Mouse (Mus musculus): ENCODE measurements at regions not wholly inside any gene's neighbourhood (a gene's known extent, or its start where the extent isn't known, plus 50 kb on each side); places are given as distances from the start of the nearest gene placed in this dataset.
A peak's percentile ranks its signal among the peaks of the same experiment; 100 is the strongest.

GRCm38 (mm10) chr8:93591608-93592301 is 56.1 kb upstream of the Ces5a start:
- ATAC-seq (ENCODE audit: poor library complexity, severe bottlenecking), result peak; percentile 57; the same call in 1 of the 2 replicates

GRCm38 (mm10) chr8:93592302-93592651 is 56.6 kb upstream of the Ces5a start:
- no peak for ATAC-seq (ENCODE audit: poor library complexity, severe bottlenecking)

- no peak for ATAC-seq (ENCODE audit: poor library complexity, severe bottlenecking)
Observed at GRCm38 (mm10) chr8:93598613-93599121, 63.0 kb upstream of the Ces5a start.

DNA sequence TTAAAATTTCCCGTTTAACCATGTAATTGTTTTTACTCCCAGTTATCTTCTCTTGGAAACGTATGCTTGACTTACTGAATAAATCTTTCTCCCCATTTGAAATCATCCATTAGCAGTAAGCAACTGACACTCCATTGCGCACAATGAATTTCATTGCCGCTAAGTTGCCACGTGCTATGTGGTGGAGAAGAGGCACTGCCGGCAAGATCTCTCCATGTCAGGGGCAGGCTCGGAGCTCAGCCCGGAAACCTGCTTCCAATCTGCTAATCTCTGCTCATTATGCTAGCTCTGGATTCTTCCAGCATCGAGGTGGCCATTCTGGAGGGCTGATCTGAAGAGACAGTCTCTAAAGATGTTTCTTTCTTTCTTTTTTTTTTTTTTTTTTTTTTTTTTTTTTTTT is 63.7 kb upstream of the Ces5a start:
- ATAC-seq (ENCODE audit: poor library complexity, severe bottlenecking), result no peak

DNA sequence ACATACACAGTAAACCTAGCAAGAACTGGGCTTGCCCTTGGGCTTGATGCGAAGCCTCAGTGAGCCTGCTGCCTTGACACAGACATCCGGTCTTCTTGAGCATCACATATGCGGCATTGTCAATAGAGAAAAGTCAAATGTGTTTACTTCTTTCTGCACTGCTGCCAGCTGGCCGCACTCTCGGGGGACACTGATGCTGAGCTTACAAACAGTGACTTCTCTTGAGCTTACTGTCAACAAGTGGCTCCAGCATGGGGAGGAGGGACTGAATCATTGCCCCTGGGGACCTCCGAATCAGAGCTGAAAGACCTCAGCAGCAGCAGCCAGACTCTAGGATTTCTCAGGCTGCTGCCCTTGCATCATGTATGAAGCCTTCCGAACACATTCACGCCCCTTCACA is 64.1 kb upstream of the Ces5a start:
- no peak for ATAC-seq (ENCODE audit: poor library complexity, severe bottlenecking)

DNA sequence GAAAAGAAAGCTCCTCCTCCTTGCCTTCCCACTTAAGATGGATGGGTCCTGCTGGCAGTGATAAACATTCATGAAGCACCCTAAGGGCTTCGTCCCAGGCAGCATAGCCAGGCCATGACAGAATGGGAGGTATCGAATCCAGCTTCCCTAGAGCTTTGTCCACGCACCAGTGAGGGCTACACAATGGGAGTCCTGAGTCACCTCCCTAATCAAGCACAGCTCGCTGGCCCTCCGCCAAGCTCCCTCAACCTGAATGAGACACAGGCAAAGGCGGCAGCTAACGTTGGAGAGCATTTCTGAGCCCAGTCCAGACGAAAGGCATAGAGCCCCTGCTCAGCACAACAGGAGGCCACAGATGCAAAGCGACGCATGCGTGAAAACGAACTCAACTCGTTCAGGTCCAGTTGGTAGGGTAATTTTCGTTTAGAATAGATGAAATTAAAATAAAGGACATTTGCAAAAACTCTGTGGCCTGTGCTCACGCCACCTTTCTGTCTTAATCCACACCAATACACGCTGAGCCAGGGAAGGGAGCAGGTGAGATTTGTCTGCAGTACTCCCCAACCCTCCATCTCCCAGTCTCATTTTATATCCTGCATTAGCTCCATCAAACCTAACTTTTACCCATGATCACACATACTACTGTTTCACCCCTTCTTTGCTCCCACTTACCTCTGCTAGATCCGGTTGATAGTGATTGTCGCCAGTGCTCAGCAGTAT is 91.3 kb upstream of the Ces5a start:
- ATAC-seq (ENCODE audit: poor library complexity, severe bottlenecking), result no peak

DNA sequence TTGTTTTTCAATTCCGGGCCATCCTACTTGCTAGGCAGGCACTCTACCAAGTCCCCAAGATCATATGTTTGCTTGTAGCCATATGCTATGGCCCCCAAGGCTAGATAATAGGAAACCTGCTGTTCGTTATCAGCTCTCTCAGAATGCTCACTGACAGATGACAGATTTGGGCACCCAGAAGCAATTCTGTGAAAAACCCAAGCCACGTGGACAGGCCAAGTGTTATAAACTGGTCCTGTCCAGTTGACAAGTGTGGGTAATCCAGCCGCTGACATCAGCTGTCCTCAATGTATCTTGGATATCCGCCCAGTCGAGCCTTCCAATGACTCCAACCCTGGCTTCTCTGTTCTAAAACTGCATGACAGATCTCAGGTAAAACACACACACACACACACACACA is 92.0 kb upstream of the Ces5a start:
- ATAC-seq (ENCODE audit: poor library complexity, severe bottlenecking), result no peak

DNA sequence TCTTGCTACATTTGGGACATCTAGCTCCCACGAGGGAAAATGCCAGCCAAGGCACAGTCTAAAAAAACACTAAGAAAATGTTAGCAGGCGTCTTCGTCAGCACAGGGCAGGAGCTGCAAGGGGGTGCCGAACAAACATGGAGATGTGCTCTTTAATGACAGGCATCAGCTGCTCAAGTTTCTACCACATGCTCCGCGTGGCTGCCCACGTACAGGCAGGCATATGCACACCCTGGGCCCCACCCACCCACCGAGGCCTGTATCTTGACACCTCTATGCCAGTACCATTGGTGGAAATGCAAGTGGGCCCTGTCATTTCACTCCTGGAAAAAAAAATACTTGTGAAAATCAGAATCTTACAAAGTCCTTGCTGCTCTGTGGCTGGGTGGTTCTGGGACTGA is 97.3 kb upstream of the Ces5a start:
- ATAC-seq (ENCODE audit: poor library complexity, severe bottlenecking), result no peak

GRCm38 (mm10) chr8:93642770-93643169 is 107.1 kb upstream of the Ces5a start:
- ATAC-seq (ENCODE audit: poor library complexity, severe bottlenecking), result no peak

GRCm38 (mm10) chr8:93643471-93644215 is 108.0 kb upstream of the Ces5a start:
- no peak for ATAC-seq (ENCODE audit: poor library complexity, severe bottlenecking)

- no peak for ATAC-seq (ENCODE audit: poor library complexity, severe bottlenecking)
Observed at GRCm38 (mm10) chr8:93653421-93653820, 117.8 kb upstream of the Ces5a start.

GRCm38 (mm10) chr8:93653913-93654705 is 118.5 kb upstream of the Ces5a start:
- no peak for ATAC-seq (ENCODE audit: poor library complexity, severe bottlenecking)

GRCm38 (mm10) chr8:93655752-93656151 is 120.1 kb upstream of the Ces5a start:
- no peak for ATAC-seq (ENCODE audit: poor library complexity, severe bottlenecking)

DNA sequence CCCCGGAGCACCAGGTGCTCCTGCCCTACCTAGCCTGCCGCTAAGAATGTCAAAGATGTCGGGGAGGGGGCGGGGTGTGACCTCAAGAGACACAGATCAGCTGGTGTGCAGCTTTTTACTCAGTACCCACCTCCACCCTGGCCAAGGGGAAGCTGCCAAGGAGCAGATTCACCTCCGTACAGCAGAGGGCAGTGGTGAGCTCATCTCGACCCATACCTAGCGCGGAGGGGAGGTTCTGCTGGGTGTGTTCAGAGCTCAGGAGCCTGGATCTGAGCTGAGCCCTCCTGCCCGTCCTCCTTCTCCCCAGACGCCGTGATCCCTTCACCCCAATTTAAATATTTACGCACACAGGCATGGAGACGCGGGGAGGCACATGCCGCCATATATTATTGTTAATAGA is 126.1 kb upstream of the Ces5a start:
- ATAC-seq (ENCODE audit: poor library complexity, severe bottlenecking), result peak; percentile 47; the same call in 1 of the 2 replicates

DNA sequence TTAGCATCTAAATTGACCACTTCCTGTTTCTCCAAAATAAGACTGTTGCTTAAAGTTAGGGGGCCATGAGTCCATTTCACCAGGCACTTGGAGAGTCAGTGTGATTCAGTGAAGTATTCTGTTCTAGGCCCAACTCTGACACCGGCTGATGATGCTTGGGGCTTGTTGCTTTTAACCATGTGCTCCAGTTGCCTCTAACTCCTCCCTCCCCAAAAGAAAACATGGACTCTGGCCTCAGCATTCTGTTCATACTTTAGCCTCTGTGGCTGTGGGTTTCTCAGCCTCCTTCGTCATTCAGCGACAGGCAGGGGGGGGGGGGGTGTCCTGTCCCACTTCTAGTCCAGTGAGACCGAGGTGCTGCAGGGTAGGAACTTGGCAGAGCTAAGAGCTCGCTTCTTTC is 126.6 kb upstream of the Ces5a start:
- no peak for ATAC-seq (ENCODE audit: poor library complexity, severe bottlenecking)

GRCm38 (mm10) chr8:93663851-93664250 is 128.2 kb upstream of the Ces5a start:
- ATAC-seq (ENCODE audit: poor library complexity, severe bottlenecking), result no peak

DNA sequence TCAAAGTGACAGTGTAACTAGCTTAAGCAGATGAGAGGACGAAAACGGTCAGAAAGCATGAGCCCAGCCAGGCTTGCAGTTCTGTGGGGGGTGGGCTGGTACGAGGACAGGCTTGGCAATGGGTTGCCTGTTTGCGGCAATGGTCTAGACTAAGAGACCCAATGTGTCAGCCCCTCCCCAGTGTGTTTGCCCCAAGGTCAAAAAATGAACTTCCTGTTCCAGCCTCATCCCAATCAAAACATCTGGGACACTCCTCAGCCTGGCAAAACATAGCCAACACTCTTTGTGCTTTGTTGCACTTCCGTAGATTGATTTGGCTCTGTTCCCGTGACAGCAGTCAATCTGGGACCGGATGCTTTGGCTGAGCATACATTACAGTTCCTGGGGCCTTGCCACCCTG is 132.7 kb upstream of the Ces5a start:
- no peak for ATAC-seq (ENCODE audit: poor library complexity, severe bottlenecking)

DNA sequence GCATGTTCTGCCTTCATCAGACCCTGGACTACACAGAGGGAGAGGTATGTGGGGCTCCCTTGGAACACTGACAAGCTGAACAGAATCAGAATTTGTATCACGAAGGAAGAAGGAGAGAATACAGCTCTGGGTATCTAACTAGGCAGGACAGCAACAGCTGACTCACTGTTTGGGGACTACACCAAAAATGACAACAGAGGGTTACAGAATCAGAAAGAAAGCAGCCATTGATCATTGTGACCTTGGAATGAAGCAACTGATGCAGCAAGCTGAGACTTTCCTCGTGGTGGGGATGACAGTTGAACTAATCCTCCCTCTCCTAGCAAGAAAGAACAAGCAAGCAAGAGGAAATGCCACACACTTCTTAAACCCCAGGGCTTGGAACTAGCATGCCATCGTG is 135.0 kb upstream of the Gnao1 start:
- no peak for ATAC-seq (ENCODE audit: poor library complexity, severe bottlenecking)

GRCm38 (mm10) chr8:93683773-93684391 is 125.9 kb upstream of the Gnao1 start:
- ATAC-seq (ENCODE audit: poor library complexity, severe bottlenecking), result no peak

DNA sequence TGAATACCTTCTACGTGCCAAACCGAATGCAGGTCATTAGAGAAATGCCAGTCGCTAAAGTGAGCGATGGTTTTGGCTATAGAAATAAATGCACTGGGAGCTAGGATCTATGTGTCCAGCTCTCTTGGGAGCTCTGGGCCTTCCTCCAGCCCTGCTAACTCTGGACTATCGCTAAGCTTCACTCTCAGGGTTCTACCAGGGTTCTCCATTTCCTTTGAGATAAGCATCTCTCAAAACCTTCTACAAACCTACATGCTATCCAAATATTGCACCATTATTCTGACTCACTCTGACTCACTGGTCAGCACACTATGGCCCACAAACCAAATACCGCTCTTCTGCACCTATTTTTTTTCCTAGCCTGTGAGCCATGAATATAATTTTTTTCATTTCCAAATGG is 125.4 kb upstream of the Gnao1 start:
- no peak for ATAC-seq (ENCODE audit: poor library complexity, severe bottlenecking)

GRCm38 (mm10) chr8:93688845-93689244 is 120.9 kb upstream of the Gnao1 start:
- ATAC-seq (ENCODE audit: poor library complexity, severe bottlenecking), result no peak
